Mouse (Mus musculus) myocyte (in vitro differentiated cells): ENCODE measurements at regions not wholly inside any gene's neighbourhood (a gene's known extent, or its start where the extent isn't known, plus 50 kb on each side); places are given as distances from the start of the nearest gene placed in this dataset.

ENCODE experiments used
- H3K27me3 ChIP-seq: one replicate; pipeline ENCODE4 v1.6.1; 2011; ENCODE audit not compliant: control insufficient read depth, insufficient read depth, insufficient read length
- H3K36me3 ChIP-seq: one replicate; pipeline ENCODE4 v1.6.1; 2011; ENCODE audit not compliant: control insufficient read depth, insufficient read depth
- H3K4me2 ChIP-seq: one replicate; pipeline ENCODE4 v1.6.1; 2011; ENCODE audit warnings: low read depth, control low read depth
- H3K4me3 ChIP-seq: one replicate; pipeline ENCODE4 v1.5.1; 2011; ENCODE audit warnings: mild to moderate bottlenecking, control low read depth, moderate library complexity
- H3K79me2 ChIP-seq: one replicate; pipeline ENCODE4 v1.6.1; 2011; ENCODE audit not compliant: control insufficient read depth, insufficient read depth
- H3ac ChIP-seq: one replicate; pipeline ENCODE4 v1.6.1; 2011; ENCODE audit not compliant: control insufficient read depth, insufficient read length
- CEBPB ChIP-seq: IDR thresholded peaks from 2 replicates; pipeline ENCODE4 v1.6.1; 2011; ENCODE audit warnings: mild to moderate bottlenecking, moderate library complexity; ENCODE audit not compliant: poor library complexity, insufficient read depth, severe bottlenecking
- E2F4 ChIP-seq: IDR thresholded peaks from one replicate; pipeline ENCODE4 v1.6.1; 2011; ENCODE audit warnings: mild to moderate bottlenecking, control low read depth, moderate library complexity; ENCODE audit not compliant: insufficient read depth
- MAX ChIP-seq: IDR thresholded peaks from one replicate; pipeline ENCODE4 v1.6.1; 2011; ENCODE audit warnings: low read depth, mild to moderate bottlenecking, control low read depth
- MYOD1 ChIP-seq, 3 experiments: IDR thresholded peaks; one replicate each; pipeline ENCODE4 v1.6.1; 2011; ENCODE audit warnings: control low read depth in 2 of 3, low read depth in 2 of 3, mild to moderate bottlenecking in 2 of 3, moderate library complexity in 1 of 3; ENCODE audit not compliant: insufficient read length in 2 of 3, control insufficient read depth in 1 of 3
- MYOG ChIP-seq, 3 experiments: IDR thresholded peaks; one replicate each; pipeline ENCODE4 v1.6.1; 2011; ENCODE audit warnings: control low read depth in 2 of 3, low read depth in 2 of 3, mild to moderate bottlenecking in 2 of 3; ENCODE audit not compliant: insufficient read length in 2 of 3, control insufficient read depth in 1 of 3, insufficient read depth in 1 of 3
- POLR2A ChIP-seq: IDR thresholded peaks from one replicate; pipeline ENCODE4 v1.6.1; 2011; ENCODE audit warnings: low read depth, mild to moderate bottlenecking, control low read depth, moderate library complexity; ENCODE audit not compliant: insufficient read length
- POLR2AphosphoS2 ChIP-seq: IDR thresholded peaks from one replicate; pipeline ENCODE4 v1.6.1; 2011; ENCODE audit warnings: low read depth, control low read depth; ENCODE audit not compliant: insufficient read length
- REST ChIP-seq: IDR thresholded peaks from one replicate; pipeline ENCODE4 v1.6.1; 2011; ENCODE audit warnings: mild to moderate bottlenecking, control low read depth, moderate library complexity; ENCODE audit not compliant: insufficient read depth, insufficient read length
- SRF ChIP-seq: IDR thresholded peaks from one replicate; pipeline ENCODE4 v1.6.1; 2011; ENCODE audit warnings: low read depth; ENCODE audit not compliant: control insufficient read depth, insufficient read length
- TCF12 ChIP-seq: IDR thresholded peaks from one replicate; pipeline ENCODE4 v1.6.1; 2011; ENCODE audit warnings: mild to moderate bottlenecking, control low read depth; ENCODE audit not compliant: poor library complexity, insufficient read depth, severe bottlenecking
- TCF3 ChIP-seq: IDR thresholded peaks from one replicate; pipeline ENCODE4 v1.6.1; 2011; ENCODE audit warnings: low read depth, control low read depth; ENCODE audit not compliant: insufficient read length
- USF1 ChIP-seq: IDR thresholded peaks from one replicate; pipeline ENCODE4 v1.6.1; 2011; ENCODE audit warnings: low read depth, mild to moderate bottlenecking, control low read depth, moderate library complexity

DNA sequence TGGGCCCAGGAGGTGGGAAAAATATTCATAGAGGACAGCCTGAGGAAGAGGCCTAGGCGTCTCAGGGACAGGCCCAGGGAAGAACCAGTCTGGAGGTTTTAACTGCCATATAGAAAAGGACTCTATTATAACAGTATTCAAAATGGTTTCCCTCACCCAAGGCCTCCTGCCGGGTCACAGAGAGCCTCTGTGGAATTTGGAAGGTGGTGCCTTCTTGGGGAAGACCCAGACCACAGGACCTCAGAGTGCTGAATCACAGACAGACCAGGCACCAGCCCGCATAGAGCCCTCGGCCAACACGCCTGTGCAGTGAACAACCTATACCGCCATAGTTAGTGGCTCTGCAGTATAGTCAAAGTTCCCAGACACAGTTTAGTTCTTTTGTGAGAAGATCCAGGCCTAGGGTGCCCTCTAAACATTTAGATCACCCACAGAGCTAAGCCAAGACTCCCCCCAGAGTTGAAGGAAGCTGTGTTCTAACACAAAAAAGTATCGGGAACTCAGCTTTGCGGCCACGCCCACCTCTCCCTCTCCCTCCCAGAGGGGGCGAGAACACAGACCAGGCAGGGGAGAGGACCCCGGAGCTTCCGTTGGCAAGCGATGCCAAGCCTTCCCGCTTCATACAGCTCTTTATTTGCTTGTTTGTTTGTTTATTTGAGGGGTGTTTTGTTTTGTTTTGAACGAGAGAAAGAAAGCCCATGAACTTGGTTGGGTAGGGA is 122.1 kb upstream of the Smad3 start:
- TF ChIP-seq E2F4 (no peak), MYOD1 (IDR thresholded peaks at IDR 0.05; ENCODE audit: control insufficient read depth in 1 of 3, insufficient read length in 2 of 3, low read depth in 2 of 3) (no peak), POLR2AphosphoS2 (no peak), TCF12 (no peak), MYOG (IDR thresholded peaks at IDR 0.05; ENCODE audit: control insufficient read depth in 1 of 3, insufficient read depth in 1 of 3, insufficient read length in 2 of 3, low read depth in 2 of 3) (no peak), MAX (no peak), CEBPB (no peak), USF1 (no peak), POLR2A (no peak), REST (no peak), TCF3 (no peak), SRF (no peak)
- Histone ChIP-seq H3K4me2 (peak overlapping the region; percentile 6), H3K27me3 (no peaks in the 10 kb centered on the region), H3K36me3 (no peaks in the 10 kb centered on the region), H3K79me2 (no peaks in the 10 kb centered on the region), H3ac (no peak overlapping the region), H3K4me3 (no peak overlapping the region)

DNA sequence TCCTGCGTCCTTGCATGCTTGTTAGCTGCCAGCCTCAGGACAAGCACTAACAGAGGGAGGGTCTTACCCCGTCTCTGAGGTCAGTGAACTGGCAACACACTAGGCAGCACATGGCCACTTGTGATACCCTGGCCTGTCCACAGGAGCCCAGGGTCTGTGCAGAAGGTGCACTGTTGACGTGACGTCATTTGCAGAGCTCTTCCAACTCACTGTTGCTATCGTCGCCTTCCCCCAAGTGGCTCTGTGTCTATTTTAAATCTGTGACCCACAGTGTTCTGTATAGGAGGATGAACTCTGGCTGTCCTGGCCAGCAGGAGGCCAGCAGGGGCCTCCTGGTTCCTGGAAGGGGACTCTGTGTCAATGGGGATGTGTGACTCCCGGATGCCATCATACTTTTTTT is 120.1 kb upstream of the Smad3 start:
- H3K27me3 ChIP-seq, result no peaks in the 10 kb centered on the region
- no peaks in the 10 kb centered on the region for H3K36me3 ChIP-seq
- H3K4me2 ChIP-seq, result no peak overlapping the region
- H3ac ChIP-seq, result no peak overlapping the region
- no peak overlapping the region for H3K4me3 ChIP-seq
- H3K79me2 ChIP-seq, result no peaks in the 10 kb centered on the region
- TF ChIP-seq MYOG (IDR thresholded peaks at IDR 0.05; ENCODE audit: control insufficient read depth in 1 of 3, insufficient read depth in 1 of 3, insufficient read length in 2 of 3, low read depth in 2 of 3) (no peak), SRF (no peak), CEBPB (no peak), USF1 (no peak), MAX (no peak), POLR2A (no peak), MYOD1 (IDR thresholded peaks at IDR 0.05; ENCODE audit: control insufficient read depth in 1 of 3, insufficient read length in 2 of 3, low read depth in 2 of 3) (no peak)

DNA sequence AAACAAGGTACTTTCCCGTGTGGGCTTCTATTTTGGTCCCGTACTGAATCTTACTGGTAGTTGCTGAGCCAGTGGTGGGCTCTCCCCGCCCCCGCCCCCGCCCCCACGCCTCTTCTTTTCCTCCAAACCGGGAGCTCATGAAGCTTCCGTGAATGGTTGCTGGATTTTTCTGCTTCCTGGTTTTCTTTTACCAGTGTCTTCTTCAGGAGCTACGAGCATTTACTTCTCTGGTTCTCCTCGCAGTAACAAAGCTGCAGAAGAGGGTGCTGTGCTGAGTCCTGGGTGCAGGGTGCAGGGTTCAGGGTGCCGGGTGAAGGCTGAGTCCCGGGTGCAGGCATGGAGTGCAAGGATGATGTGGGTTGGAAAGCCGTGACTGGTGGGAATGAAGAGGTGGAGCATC is 119.1 kb upstream of the Smad3 start:
- no peak overlapping the region for H3K4me3 ChIP-seq
- no peak overlapping the region for H3K4me2 ChIP-seq
- H3K79me2 ChIP-seq, result no peaks in the 10 kb centered on the region

DNA sequence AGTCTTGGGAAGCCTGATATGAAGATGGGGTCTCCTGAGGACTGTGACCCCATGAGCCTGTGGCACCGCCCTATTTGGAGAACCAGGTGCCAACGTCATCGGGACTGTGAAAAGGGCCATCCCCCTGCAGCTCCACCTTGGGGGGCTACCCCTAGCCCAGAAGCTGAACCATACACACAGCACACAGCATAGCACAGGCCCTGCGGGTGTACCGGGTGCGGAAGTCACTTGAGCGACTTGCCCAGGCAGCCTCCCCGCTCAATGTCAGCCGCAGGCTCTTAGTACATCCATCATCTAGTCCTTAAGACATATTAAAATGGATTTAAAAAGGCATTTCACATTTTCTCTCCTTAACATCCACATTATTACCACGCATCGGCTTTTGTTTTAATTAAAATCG is 118.2 kb upstream of the Smad3 start:
- no peak overlapping the region for H3K4me3 ChIP-seq
- H3K79me2 ChIP-seq, result no peaks in the 10 kb centered on the region
- H3K27me3 ChIP-seq, result no peaks in the 10 kb centered on the region
- no peaks in the 10 kb centered on the region for H3K36me3 ChIP-seq
- TF ChIP-seq SRF (no peak), TCF3 (no peak), USF1 (no peak)
- no peak overlapping the region for H3K4me2 ChIP-seq
- no peak overlapping the region for H3ac ChIP-seq

More for the DNA sequence above, 119.1 kb upstream of the Smad3 start:
- Histone ChIP-seq H3K27me3 (no peaks in the 10 kb centered on the region), H3K36me3 (no peaks in the 10 kb centered on the region), H3ac (no peak overlapping the region)
- TF ChIP-seq TCF3, result no peak
- TF ChIP-seq MYOG (IDR thresholded peaks at IDR 0.05; ENCODE audit: control insufficient read depth in 1 of 3, insufficient read depth in 1 of 3, insufficient read length in 2 of 3, low read depth in 2 of 3), result no peak
- no peak for TF ChIP-seq MYOD1 (IDR thresholded peaks at IDR 0.05; ENCODE audit: control insufficient read depth in 1 of 3, insufficient read length in 2 of 3, low read depth in 2 of 3)
- no peak for TF ChIP-seq SRF
- no peak for TF ChIP-seq E2F4
- TF ChIP-seq USF1, result no peak
- TF ChIP-seq MAX, result no peak
- no peak for TF ChIP-seq POLR2A
- no peak for TF ChIP-seq CEBPB
- TF ChIP-seq TCF12, result no peak
- TF ChIP-seq REST, result no peak
- no peak for TF ChIP-seq POLR2AphosphoS2

DNA sequence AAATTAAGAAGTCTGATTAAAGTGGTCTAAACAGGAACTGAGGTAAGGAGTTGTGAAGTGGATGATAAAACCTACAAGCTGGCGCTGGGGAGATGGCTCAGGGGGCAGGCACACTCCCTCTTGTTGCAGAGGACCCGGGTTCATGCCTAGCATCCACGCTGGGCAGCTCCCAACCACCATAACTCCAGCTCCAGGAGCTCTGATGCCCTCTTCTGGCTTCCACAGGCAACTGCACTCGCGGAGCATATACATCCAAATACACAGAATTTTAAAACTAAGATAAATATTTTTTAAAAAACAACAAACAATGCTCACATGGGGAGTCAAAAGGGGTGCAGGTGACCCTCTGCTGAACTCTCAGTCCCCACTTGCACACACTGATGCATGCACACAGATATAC is 117.4 kb upstream of the Smad3 start:
- H3K79me2 ChIP-seq, result no peaks in the 10 kb centered on the region
- TF ChIP-seq CEBPB, result no peak
- TF ChIP-seq REST, result no peak
- no peak for TF ChIP-seq SRF
- no peak for TF ChIP-seq TCF3
- TF ChIP-seq E2F4, result no peak
- TF ChIP-seq MAX, result no peak
- no peak for TF ChIP-seq USF1
- TF ChIP-seq POLR2A, result no peak
- no peak for TF ChIP-seq MYOG (IDR thresholded peaks at IDR 0.05; ENCODE audit: control insufficient read depth in 1 of 3, insufficient read depth in 1 of 3, insufficient read length in 2 of 3, low read depth in 2 of 3)
- H3K4me3 ChIP-seq, result no peak overlapping the region
- no peak overlapping the region for H3K4me2 ChIP-seq
- no peak overlapping the region for H3ac ChIP-seq
- no peaks in the 10 kb centered on the region for H3K36me3 ChIP-seq
- no peaks in the 10 kb centered on the region for H3K27me3 ChIP-seq
